Mouse (Mus musculus) MEL (cell line): Measurements from ENCODE around the gene Immp2l.

ENCODE experiments used
- CHD2 ChIP-seq: IDR thresholded peaks from 2 replicates; pipeline ENCODE4 v1.6.1; 2011; ENCODE audit warnings: low read length, improper control_type of control experiment
- MAX ChIP-seq: IDR thresholded peaks from 2 replicates; pipeline ENCODE4 v1.6.1; 2011; ENCODE audit warnings: low read length, improper control_type of control experiment
- POLR2A ChIP-seq, 2 experiments: IDR thresholded peaks; 2 replicates each; pipeline ENCODE4 v1.6.1; 2011 to 2012; ENCODE audit warnings: low read length in 2 of 2, mild to moderate bottlenecking in 2 of 2, control low read depth in 1 of 2, improper control_type of control experiment in 1 of 2, low read depth in 1 of 2, moderate library complexity in 1 of 2; ENCODE audit not compliant: control insufficient read depth in 1 of 2, insufficient read depth in 1 of 2, poor library complexity in 1 of 2
- USF1 ChIP-seq: IDR thresholded peaks from 2 replicates; pipeline ENCODE4 v1.6.1; 2014; ENCODE audit warnings: low read depth, mild to moderate bottlenecking, inconsistent platforms, low read length, improper control_type of control experiment, moderate library complexity
- USF2 ChIP-seq, 2 experiments: IDR thresholded peaks; 2 replicates each; pipeline ENCODE4 v1.6.1; 2011 to 2012; ENCODE audit warnings: improper control_type of control experiment in 2 of 2, low read length in 2 of 2, borderline replicate concordance in 1 of 2, inconsistent platforms in 1 of 2, low read depth in 1 of 2, mild to moderate bottlenecking in 1 of 2; ENCODE audit not compliant: insufficient read depth in 1 of 2

- TF ChIP-seq POLR2A (IDR thresholded peaks at IDR 0.05; ENCODE audit: control insufficient read depth in 1 of 2, insufficient read depth in 1 of 2, low read depth in 1 of 2, low read length in 2 of 2, poor library complexity in 1 of 2) (no peak), USF1 (no peak), CHD2 (no peak), USF2 (IDR thresholded peaks at IDR 0.05; ENCODE audit: borderline replicate concordance in 1 of 2, insufficient read depth in 1 of 2, low read depth in 1 of 2, low read length in 2 of 2) (no peak), MAX (no peak)
Observed at GRCm38 (mm10) chr12:40979716-40980115, 44.2 kb upstream of the Immp2l start.
